Mouse (Mus musculus): ENCODE measurements around the gene Olfr314. TPM values are rescaled to one million over a fixed set of nuclear protein-coding genes. Genes with fewer than 3 reads are reported as not detected.
"Not testable (repeated sequence)": the region's sequence is repeated elsewhere in the genome, so short reads cannot be mapped to it uniquely, and the experiment has no call there.

Gene Olfr314
- polyA plus RNA-seq (2016; fragmentation: Nextera tagmentation; extraction: Ambion mirVana), result not detected in 2 replicates

DNA sequence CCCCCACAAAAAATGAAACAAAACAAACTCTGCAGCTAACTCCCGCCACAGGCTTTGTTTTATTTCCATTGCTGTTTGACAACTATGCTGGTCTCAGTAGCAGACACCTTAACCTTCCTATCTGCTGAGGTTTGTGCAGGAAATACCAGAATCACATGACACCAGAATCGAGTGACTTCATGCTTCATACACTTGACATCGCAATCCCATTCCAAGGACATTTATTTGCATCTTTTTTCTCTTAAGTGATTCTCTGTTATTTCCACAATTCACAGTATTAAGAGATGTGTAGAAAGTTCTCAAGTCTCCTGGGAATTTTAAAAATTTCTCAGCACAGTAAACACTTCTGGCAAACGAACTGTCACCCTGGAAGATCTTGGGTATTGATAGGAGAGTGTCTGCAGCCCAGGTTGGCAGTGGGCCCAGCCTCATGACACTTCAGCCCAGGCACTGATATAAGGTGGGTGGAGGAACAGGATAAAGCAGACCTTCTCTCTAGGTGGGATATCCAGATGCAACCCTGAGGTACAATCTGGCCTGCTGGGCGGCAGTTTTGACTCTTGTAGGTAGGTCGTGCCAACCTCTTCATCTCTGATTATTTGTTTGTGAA, at the start of gene Olfr314:
Olfr314 (plus strand) TSS at position 473 of the 610 bp plus-strand sequence.
- DNase-seq (ENCODE audit: low spot score), result no peak
- Histone ChIP-seq H3K9me3 (no peaks in the 10 kb centered on the region), H3K36me3 (no peaks in the 10 kb centered on the region), H3K4me3 (no peak within 1 kb of the TSS), H3K4me1 (replicated peaks) (no peaks in the 10 kb centered on the region; the same call in 1 of the 2 replicates), H3K27ac (no peak within 1 kb of the TSS), H3K27me3 (ENCODE audit: insufficient read depth, poor library complexity, severe bottlenecking) (no peaks in the 10 kb centered on the region)
- WGBS, result 81% methylated on average over 6 of the region's 6 CpGs

DNA sequence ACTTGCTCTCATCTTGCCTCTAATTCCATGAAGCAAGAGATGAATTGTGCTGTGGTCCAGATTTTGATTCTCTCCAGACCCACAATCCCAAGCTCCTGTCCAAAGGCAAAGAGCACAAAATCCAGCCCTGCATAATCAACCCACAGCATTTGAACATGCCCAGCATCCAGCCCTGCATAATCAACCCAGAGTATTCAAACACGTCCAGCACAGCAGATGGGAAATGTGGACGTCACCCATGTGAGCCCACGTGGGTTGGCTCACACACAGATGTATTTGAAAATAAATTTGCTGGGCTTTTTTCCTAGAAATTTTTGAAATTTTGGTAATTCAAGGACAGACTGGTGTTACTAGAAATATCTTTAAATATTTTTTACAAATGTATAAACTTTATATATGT, 49.4 kb upstream of the Olfr314 start:
- DNase-seq (ENCODE audit: low spot score), result no peak
- H3K27ac ChIP-seq, result no peak overlapping the region
- H3K4me3 ChIP-seq, result no peak overlapping the region
- WGBS, result 68% methylated on average over 3 of the region's 3 CpGs
- H3K9me3 ChIP-seq, result no peaks in the 10 kb centered on the region
- H3K4me1 ChIP-seq (replicated peaks), result no peaks in the 10 kb centered on the region
- H3K36me3 ChIP-seq, result no peaks in the 10 kb centered on the region
- no peaks in the 10 kb centered on the region for H3K27me3 ChIP-seq (ENCODE audit: insufficient read depth, poor library complexity, severe bottlenecking)

DNA sequence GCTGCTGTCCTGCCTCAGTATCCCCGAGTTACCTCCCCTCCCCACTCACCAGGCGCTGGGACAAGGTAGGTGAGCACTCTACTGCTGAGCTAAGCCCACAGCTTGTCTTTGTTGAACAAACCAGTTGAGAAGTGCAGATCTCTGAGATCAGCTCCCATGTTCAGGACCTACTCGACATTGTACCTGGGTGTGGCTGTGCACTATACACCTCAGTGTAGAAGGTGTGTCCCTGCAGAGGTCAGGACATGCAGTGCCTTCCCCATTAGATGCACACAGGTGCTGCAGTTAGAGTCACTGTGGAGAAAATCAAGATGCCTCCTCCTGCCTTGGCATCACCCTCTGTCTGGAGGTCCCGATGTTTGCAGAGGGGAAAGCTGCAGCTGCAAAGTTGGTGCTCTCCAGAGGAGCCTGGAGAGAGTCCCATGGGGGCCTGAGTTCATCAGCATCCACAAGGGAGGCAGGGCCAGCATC, 43.9 kb upstream of the Olfr314 start, which contains the start of gene Olfr317:
Olfr317 (minus strand) TSS at position 421 of the 471 bp plus-strand sequence.
- DNase-seq (ENCODE audit: low spot score), result no peak
- 75% methylated on average over 4 of the region's 4 CpGs for WGBS
- no peaks in the 10 kb centered on the region for H3K36me3 ChIP-seq
- H3K27me3 ChIP-seq (ENCODE audit: insufficient read depth, poor library complexity, severe bottlenecking), result no peaks in the 10 kb centered on the region
- H3K4me3 ChIP-seq, result no peak within 1 kb of the TSS
- no peaks in the 10 kb centered on the region for H3K4me1 ChIP-seq (replicated peaks)
- H3K27ac ChIP-seq, result no peak within 1 kb of the TSS
- no peaks in the 10 kb centered on the region for H3K9me3 ChIP-seq

DNA sequence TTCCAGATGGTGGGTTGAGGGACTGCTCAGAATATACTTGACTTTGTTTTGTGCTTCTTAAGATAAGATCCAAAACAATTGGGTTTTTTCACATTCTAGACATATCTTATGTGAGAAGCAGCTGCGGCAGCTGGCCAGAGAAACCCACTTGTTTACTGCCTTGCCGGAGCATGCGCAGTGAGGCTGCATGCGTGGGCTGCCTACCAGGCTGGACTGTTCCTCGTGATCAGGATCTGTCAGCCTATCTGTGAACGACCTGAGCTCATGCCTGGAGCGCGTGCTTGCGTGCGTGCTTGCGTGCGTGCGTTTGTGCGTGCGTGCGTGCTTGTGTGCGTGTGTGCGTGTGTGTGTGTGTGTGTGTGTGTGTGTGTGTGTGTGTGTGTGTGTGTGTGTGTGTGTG, 31.7 kb upstream of the Olfr314 start:
- H3K9me3 ChIP-seq; DNase-seq (ENCODE audit: low spot score); H3K36me3 ChIP-seq; H3K4me1 ChIP-seq (replicated peaks); H3K4me3 ChIP-seq; H3K27ac ChIP-seq; H3K27me3 ChIP-seq (ENCODE audit: insufficient read depth, poor library complexity, severe bottlenecking): not testable (repeated sequence)
- WGBS, result 76% methylated on average over 18 of the region's 18 CpGs

DNA sequence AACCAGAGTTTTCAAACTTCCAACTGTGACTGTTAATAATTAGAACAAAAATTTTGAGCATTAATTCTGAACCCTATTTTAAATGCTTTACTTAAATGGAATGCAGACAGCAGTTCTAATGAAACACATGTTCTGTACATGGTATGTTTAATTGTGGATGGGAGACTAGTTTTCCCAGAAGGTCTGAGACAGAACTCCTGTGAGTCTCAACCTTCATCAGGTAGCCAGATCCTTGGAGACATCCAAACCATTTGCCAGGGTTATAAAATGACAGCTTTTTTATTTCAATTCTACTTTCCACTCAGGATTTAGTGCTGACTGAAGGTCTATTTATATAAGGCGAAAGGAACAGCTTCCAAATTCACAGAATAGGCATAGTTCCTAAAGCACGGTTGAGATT, 30.3 kb upstream of the Olfr314 start, which contains the start of gene Olfr316:
Olfr316 (plus strand) TSS at position 301 of the 400 bp plus-strand sequence.
- Histone ChIP-seq H3K27ac (no peak within 1 kb of the TSS), H3K4me1 (replicated peaks) (no peaks in the 10 kb centered on the region), H3K27me3 (ENCODE audit: insufficient read depth, poor library complexity, severe bottlenecking) (no peaks in the 10 kb centered on the region), H3K4me3 (no peak within 1 kb of the TSS), H3K36me3 (no peaks in the 10 kb centered on the region), H3K9me3 (no peaks in the 10 kb centered on the region)
- no peak for DNase-seq (ENCODE audit: low spot score)
- WGBS, result 90% methylated on average over 2 of the region's 2 CpGs

DNA sequence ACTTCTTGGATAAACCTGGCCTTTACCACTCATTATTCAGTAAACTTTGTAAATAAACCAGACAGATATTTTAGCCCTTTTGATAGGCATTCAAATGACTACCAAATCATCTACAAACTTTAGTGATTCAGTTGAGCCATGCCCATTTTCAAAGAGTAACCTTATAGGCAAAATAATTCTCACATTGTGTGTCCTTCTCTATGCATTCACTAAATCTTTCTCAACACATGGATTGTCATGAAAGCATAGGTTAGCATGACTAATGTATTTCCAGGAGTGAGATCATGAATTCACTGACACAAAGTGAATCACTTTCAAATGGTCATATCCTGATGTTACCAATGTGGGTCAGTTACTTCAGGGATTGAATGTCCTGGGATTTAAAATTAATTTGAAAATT, 9.9 kb upstream of the Olfr314 start, which contains the start of gene Olfr315:
Olfr315 (plus strand) TSS at position 301 of the 400 bp plus-strand sequence.
- DNase-seq (ENCODE audit: low spot score), result no peak
- Histone ChIP-seq H3K36me3 (no peaks in the 10 kb centered on the region), H3K4me1 (replicated peaks) (no peaks in the 10 kb centered on the region), H3K27ac (no peak within 1 kb of the TSS), H3K4me3 (no peak within 1 kb of the TSS), H3K27me3 (ENCODE audit: insufficient read depth, poor library complexity, severe bottlenecking) (no peaks in the 10 kb centered on the region), H3K9me3 (no peaks in the 10 kb centered on the region)

DNA sequence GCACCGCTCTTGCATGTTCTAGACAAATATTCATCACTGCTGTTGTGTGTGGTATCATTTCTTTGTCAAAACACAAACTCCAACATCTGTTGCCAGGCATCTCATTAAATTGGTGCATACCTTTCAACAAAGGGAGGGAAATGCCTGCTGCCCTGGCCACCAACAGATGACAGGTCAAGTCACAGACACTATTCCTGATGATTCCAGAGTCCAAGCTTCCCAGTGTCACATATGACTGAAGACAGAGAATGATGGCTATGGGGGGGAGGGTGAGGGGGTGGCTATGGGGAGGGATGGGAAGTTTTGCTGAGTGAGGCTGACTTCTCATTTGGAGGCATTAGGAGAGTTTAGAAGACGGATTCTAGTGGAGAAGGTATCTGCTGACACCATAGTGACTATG, 1.4 kb downstream of the Olfr314 start:
- Histone ChIP-seq H3K4me1 (replicated peaks) (peaks cover under 1% of the 10 kb centered on the region), H3K27me3 (ENCODE audit: insufficient read depth, poor library complexity, severe bottlenecking) (no peaks in the 10 kb centered on the region), H3K27ac (no peak overlapping the region), H3K36me3 (no peaks in the 10 kb centered on the region), H3K4me3 (no peak overlapping the region), H3K9me3 (no peaks in the 10 kb centered on the region)
- DNase-seq (ENCODE audit: low spot score), result no peak
- WGBS, result 73% methylated on average over 2 of the region's 2 CpGs

DNA sequence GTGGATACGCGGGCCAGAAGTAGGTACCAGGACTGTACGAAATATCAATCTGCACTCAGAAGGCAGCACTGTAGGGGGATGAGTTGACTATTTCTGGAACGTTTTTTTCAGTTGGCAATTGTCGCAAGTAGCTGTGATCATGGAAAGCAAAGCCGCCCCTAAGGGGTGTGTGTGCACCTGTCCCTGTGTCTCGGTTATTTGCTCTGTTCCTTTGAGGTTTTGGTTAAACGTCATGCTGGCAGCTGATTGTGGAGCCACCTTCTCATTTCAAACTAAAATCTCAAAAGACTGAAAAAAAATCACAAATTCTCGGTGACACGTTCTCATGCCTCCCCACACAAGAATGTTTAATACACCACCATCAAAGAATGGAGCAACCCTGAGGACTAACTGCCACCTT, 4.9 kb downstream of the Olfr314 start:
- WGBS, result 89% methylated on average over 10 of the region's 10 CpGs
- DNase-seq (ENCODE audit: low spot score), result no peak

DNA sequence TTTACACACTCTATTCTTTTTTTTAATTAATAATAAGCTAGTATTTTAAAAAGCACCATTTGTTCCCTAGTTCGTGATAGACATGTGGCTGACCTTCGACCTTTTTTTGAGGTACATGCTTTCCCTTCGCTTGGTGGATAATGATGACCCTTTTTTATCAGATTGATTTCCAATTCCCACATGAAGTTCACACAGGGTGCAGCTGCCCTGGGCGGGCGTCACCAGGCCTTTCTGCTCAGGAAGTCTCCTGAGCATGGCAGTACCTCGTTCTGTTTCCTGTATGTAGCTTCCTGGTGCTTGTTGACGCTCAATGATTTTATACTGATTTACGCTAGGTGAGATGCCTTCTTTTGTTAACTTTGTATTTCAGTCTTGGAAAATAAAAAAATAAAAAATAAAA, 5.6 kb downstream of the Olfr314 start:
- Histone ChIP-seq H3K9me3 (no peaks in the 10 kb centered on the region), H3K27ac (no peak overlapping the region), H3K4me3 (no peak overlapping the region), H3K4me1 (replicated peaks) (peaks cover 8% of the 10 kb centered on the region), H3K27me3 (ENCODE audit: insufficient read depth, poor library complexity, severe bottlenecking) (no peaks in the 10 kb centered on the region), H3K36me3 (no peaks in the 10 kb centered on the region)
- 83% methylated on average over 8 of the region's 8 CpGs for WGBS
- DNase-seq (ENCODE audit: low spot score), result no peak

More for the DNA sequence above, 4.9 kb downstream of the Olfr314 start:
- no peaks in the 10 kb centered on the region for H3K36me3 ChIP-seq
- H3K27ac ChIP-seq, result no peak overlapping the region
- H3K4me1 ChIP-seq (replicated peaks), result peaks cover 8% of the 10 kb centered on the region
- H3K4me3 ChIP-seq, result no peak overlapping the region
- H3K27me3 ChIP-seq (ENCODE audit: insufficient read depth, poor library complexity, severe bottlenecking), result no peaks in the 10 kb centered on the region
- no peaks in the 10 kb centered on the region for H3K9me3 ChIP-seq

DNA sequence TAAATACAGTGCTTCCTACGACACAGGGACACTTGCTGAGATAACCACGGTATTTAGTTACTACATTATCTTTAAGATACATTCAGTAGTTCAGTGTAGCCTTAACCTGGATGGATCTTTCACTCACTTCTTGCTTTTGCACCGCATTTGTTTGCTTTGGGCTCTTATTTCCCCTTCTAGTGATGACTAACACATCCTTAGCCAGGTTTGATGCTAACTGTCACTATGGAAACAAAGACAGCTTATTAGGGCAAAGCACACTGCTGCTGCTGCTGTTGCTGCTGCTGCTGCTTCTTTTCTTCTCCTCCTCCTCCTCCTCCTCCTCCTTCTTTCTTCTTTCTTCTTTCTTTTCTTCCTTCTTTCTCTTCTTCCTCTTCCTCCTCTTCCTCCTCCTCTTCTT, 6.8 kb downstream of the Olfr314 start:
- Histone ChIP-seq H3K9me3 (no peaks in the 10 kb centered on the region), H3K4me3 (no peak overlapping the region), H3K27ac (no peak overlapping the region), H3K36me3 (no peaks in the 10 kb centered on the region), H3K4me1 (replicated peaks) (peaks cover 8% of the 10 kb centered on the region), H3K27me3 (ENCODE audit: insufficient read depth, poor library complexity, severe bottlenecking) (no peaks in the 10 kb centered on the region)
- WGBS, result 28% methylated on average over 3 of the region's 3 CpGs
- DNase-seq (ENCODE audit: low spot score), result no peak

DNA sequence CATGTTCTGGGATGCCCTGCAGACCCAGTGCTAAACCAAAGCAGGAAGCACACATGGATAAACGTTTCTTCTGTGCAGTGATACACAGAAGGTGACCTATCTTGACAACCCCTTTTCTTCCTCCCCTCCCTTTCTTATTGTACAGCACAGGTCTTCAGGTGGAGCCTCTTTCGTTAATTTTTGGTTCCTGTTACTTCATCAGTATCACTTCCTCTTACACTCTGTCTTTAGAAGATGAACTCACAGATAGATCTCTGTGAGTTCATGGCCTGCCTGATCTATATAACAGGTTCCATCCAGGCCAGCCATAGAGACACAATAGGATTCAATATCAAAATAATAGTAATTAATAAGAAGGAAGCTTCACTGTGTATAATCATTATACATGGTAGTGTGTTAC, 7.3 kb downstream of the Olfr314 start:
- no peaks in the 10 kb centered on the region for H3K27me3 ChIP-seq (ENCODE audit: insufficient read depth, poor library complexity, severe bottlenecking)
- DNase-seq (ENCODE audit: low spot score), result no peak
- H3K4me3 ChIP-seq, result no peak overlapping the region
- no peak overlapping the region for H3K27ac ChIP-seq
- H3K4me1 ChIP-seq (replicated peaks), result peaks cover 8% of the 10 kb centered on the region
- no peaks in the 10 kb centered on the region for H3K9me3 ChIP-seq
- 67% methylated on average over 2 of the region's 2 CpGs for WGBS
- H3K36me3 ChIP-seq, result no peaks in the 10 kb centered on the region

DNA sequence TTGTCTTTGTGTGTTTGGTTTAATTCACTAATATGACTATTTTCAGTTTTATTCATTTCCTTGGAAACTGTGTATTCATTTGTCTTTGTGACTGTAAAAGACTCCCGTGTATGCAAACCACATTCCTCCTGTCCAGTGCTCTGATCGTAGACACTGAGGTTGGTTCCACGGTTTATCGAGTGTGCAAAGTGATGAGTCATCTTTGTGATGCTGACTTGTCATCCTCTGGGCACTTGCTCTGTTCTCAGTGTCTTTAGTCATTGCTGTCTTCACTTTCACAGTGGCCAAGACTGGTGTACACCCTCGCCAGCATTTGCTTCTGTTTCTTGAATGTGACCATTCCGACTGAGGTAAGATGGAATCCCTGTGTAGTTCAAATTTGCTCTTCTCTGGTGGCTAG, 7.9 kb downstream of the Olfr314 start:
- peaks cover 8% of the 10 kb centered on the region for H3K4me1 ChIP-seq (replicated peaks)
- 87% methylated on average over 6 of the region's 6 CpGs for WGBS
- no peaks in the 10 kb centered on the region for H3K36me3 ChIP-seq
- no peaks in the 10 kb centered on the region for H3K27me3 ChIP-seq (ENCODE audit: insufficient read depth, poor library complexity, severe bottlenecking)
- no peak for DNase-seq (ENCODE audit: low spot score)
- H3K4me3 ChIP-seq, result no peak overlapping the region
- H3K27ac ChIP-seq, result no peak overlapping the region
- no peaks in the 10 kb centered on the region for H3K9me3 ChIP-seq

DNA sequence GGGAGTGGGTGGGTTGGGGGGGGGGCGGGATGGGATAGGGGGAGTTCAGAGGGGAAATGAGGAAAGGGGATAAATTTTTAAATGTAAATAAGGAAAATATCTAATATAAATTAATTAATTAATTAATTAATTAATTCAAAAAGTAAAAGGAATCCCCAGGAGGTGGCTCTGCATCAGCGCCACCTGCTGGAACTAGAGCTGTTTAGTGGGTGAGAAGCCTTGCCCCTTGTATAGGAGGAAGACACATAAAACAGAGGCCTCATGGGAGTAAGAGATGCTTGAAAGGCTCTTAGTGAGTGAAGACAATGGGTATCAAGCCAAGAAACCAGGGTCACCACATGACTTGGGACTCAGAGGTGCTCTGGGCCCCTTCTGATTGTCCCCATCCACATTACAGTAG, 13.1 kb downstream of the Olfr314 start:
- no peak overlapping the region for H3K4me3 ChIP-seq
- no peak for DNase-seq (ENCODE audit: low spot score)
- no peaks in the 10 kb centered on the region for H3K27me3 ChIP-seq (ENCODE audit: insufficient read depth, poor library complexity, severe bottlenecking)
- H3K27ac ChIP-seq, result no peak overlapping the region
- no peaks in the 10 kb centered on the region for H3K4me1 ChIP-seq (replicated peaks)
- 92% methylated on average over 2 of the region's 2 CpGs for WGBS
- H3K9me3 ChIP-seq, result no peaks in the 10 kb centered on the region
- no peaks in the 10 kb centered on the region for H3K36me3 ChIP-seq

DNA sequence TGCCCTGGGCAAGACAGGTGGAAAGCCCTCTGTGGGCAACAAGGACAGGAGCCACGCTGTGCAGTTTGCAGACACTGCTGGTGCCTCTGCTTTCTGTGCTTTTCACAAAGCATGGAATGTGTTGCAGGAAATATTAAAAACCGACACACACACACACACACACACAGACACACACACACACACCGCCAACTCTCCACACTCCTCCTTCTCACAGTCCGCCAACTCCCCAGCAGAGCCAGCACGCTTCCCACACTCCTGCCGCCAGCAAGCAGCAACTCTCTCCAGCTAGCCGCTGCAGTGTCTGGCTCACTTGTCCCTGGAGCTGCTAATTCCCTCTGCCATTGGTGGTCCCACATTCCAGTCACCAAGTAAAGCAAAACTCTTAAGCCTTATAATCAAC, 14.1 kb downstream of the Olfr314 start:
- Histone ChIP-seq H3K9me3 (no peaks in the 10 kb centered on the region), H3K4me1 (replicated peaks) (peaks cover 9% of the 10 kb centered on the region), H3K36me3 (no peaks in the 10 kb centered on the region), H3K27ac (no peak overlapping the region), H3K4me3 (no peak overlapping the region), H3K27me3 (ENCODE audit: insufficient read depth, poor library complexity, severe bottlenecking) (no peaks in the 10 kb centered on the region)
- DNase-seq (ENCODE audit: low spot score), result no peak
- WGBS, result 78% methylated on average over 7 of the region's 7 CpGs
